Mouse (Mus musculus) gastrocnemius, postnatal 10 days (tissue): ENCODE measurements around the gene Ptpn18. TPM values are rescaled to one million over a fixed set of nuclear protein-coding genes. Genes with fewer than 3 reads are reported as not detected.
"Not testable (repeated sequence)": the region's sequence is repeated elsewhere in the genome, so short reads cannot be mapped to it uniquely, and the experiment has no call there.

Experiments
- DNase-seq: peaks from one replicate; pipeline ENCODE4 v3.0.0; 2021; ENCODE audit warnings: mixed read lengths
- microRNA-seq, 2 experiments: library from miRNA; unstranded; fragments of <30 nt; microRNA quantifications; one replicate each; pipeline ENCODE4 v1.2.0; 2021
- total RNA-seq, 2 experiments: library from RNA; stranded (reverse); gene quantifications; 2 replicates each; pipeline ENCODE4 v1.2.3; 2021

The Ptpn18 gene
- total RNA-seq, 2 experiments from 2014 or later: 4.3 to 8.6 TPM

- DNase-seq: not testable (repeated sequence)
Observed at GRCm38 (mm10) chr1:34517297-34517696, 57.7 kb downstream of the Ptpn18 start.

- not testable (repeated sequence) for DNase-seq
Observed at GRCm38 (mm10) chr1:34517797-34518196, 58.2 kb downstream of the Ptpn18 start.

GRCm38 (mm10) chr1:34518259-34518658 lies 58.7 kb downstream of the Ptpn18 start:
- DNase-seq: no peak

GRCm38 (mm10) chr1:34522205-34522849 lies 62.8 kb downstream of the Ptpn18 start:
- no peak for DNase-seq

- no peak for DNase-seq
Observed at GRCm38 (mm10) chr1:34522850-34523244, 63.3 kb downstream of the Ptpn18 start.

- DNase-seq: no peak
Observed at GRCm38 (mm10) chr1:34523647-34524046, 64.1 kb downstream of the Ptpn18 start.

Small RNAs within 50 kb of the gene (microRNA-seq; reads per million reads assigned to microRNA genes)
- gene Mir5103: 0 reads per million in 2 experiments

Other genes starting within 250 kb of the Ptpn18 start
- gene Ccdc115, start 20.1 kb upstream of the Ptpn18 start, total RNA-seq: 10 to 100 TPM; 15.2 to 15.4 TPM
- 10 to 100 TPM; 19.0 to 20.6 TPM for gene Imp4, start 19.9 kb upstream of the Ptpn18 start, total RNA-seq
- not detected for gene Prss39, start 38.6 kb downstream of the Ptpn18 start, total RNA-seq
- gene Cfc1, start 75.9 kb downstream of the Ptpn18 start, total RNA-seq: not detected
- gene Prss40, start 101.2 kb downstream of the Ptpn18 start, total RNA-seq: not detected
- under 1 TPM; 0.09 TPM for gene Amer3, start 119.9 kb downstream of the Ptpn18 start, total RNA-seq